Mouse (Mus musculus) limb, embryonic 11.5 days (tissue): ENCODE measurements around the gene Capn12. TPM values are rescaled to one million over a fixed set of nuclear protein-coding genes. Genes with fewer than 3 reads are reported as not detected.

Experiments
- ATAC-seq: fragments of 200-750 bp; cut with Nextera tagmentation; 2 replicates; pipeline ENCODE4 v1.8.0; 2017; ENCODE audit warnings: low read depth; ENCODE audit not compliant: insufficient number of reproducible peaks, low FRiP score, low TSS enrichment
- DNase-seq: peaks from one replicate; pipeline ENCODE4 v3.0.0-alpha.2; 2015; ENCODE audit warnings: low spot score
- H3K27ac ChIP-seq: fragments of 300-500 bp; sonication (generic); replicated peaks from 2 replicates; pipeline ENCODE4 v1.5.1; 2014; ENCODE audit warnings: low read depth, mild to moderate bottlenecking, low read length
- H3K27me3 ChIP-seq: fragments of 300-500 bp; sonication (generic); 2 replicates; pipeline ENCODE4 v1.6.1; 2014; ENCODE audit warnings: mild to moderate bottlenecking, low read length, mixed read lengths; ENCODE audit not compliant: control insufficient read depth, insufficient read depth
- H3K36me3 ChIP-seq: fragments of 300-500 bp; sonication (generic); 2 replicates; pipeline ENCODE4 v1.6.1; 2014; ENCODE audit warnings: mild to moderate bottlenecking, low read length, moderate library complexity, mixed read lengths; ENCODE audit not compliant: control insufficient read depth, insufficient read depth
- H3K4me1 ChIP-seq: fragments of 300-500 bp; sonication (generic); 2 replicates; pipeline ENCODE4 v1.6.1; 2014; ENCODE audit warnings: low read length, mixed read lengths; ENCODE audit not compliant: control insufficient read depth, insufficient read depth
- H3K4me2 ChIP-seq: fragments of 300-500 bp; sonication (generic); 2 replicates; pipeline ENCODE4 v1.6.1; 2014; ENCODE audit warnings: low read depth, mild to moderate bottlenecking, moderate library complexity; ENCODE audit not compliant: severe bottlenecking
- H3K4me3 ChIP-seq: fragments of 300-500 bp; sonication (generic); 2 replicates; pipeline ENCODE4 v1.5.1; 2014; ENCODE audit warnings: low read depth, low read length
- H3K9ac ChIP-seq: fragments of 300-500 bp; sonication (generic); 2 replicates; pipeline ENCODE4 v1.6.1; 2014; ENCODE audit warnings: mild to moderate bottlenecking, low read length
- H3K9me3 ChIP-seq: fragments of 300-500 bp; sonication (generic); 2 replicates; pipeline ENCODE4 v1.6.1; 2016; ENCODE audit warnings: low read length; ENCODE audit not compliant: control insufficient read depth
- WGBS: fragments of 180-500 bp; shearing (Covaris S2); extraction: QIAGEN DNeasy Blood & Tissue Kit; methylation state at CpG from one replicate; pipeline ENCODE4 v1.1.7; 2014; 5-methylcytosine and 5-hydroxymethylcytosine counted together
- polyA plus RNA-seq: library from polyadenylated mRNA; unstranded; fragments of >200 nt; fragmentation: Nextera tagmentation; extraction: Ambion mirVana; gene quantifications from 2 replicates; pipeline ENCODE4 v1.2.1, GENCODE M21; 2014

Capn12 gene
- polyA plus RNA-seq, 1 experiment from 2014 or later, result 0.59 TPM

DNA sequence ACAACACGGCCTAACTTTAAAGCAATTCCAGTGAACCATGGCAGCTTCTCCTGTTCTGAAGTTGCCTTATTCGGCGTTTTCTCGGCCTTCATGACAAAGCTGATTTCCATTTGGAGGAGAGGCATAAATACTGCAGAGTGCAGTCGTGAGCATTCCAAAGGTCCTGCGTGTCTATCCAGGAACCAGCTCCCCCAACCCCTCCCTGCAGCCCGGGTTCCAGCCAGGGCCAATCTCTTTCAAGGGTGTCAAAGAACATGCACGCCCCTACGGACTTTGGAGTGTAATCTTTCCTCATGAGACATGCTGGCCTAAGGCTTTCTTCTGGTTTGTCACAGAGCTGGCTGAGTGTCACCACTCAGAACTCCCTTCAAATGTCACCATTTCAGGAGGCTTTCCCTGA is 44.1 kb downstream of the Capn12 start:
- Histone ChIP-seq H3K4me3 (no peak overlapping the region), H3K9me3 (no peaks in the 10 kb centered on the region), H3K4me2 (no peak overlapping the region), H3K27ac (peak overlapping the region; percentile 93), H3K27me3 (no peaks in the 10 kb centered on the region), H3K9ac (no peak overlapping the region), H3K36me3 (0 out of 2 replicates have a peak, but pooled peaks cover 3% of the 10 kb centered on the region), H3K4me1 (peaks cover 43% of the 10 kb centered on the region)
- DNase-seq (peak; percentile 55), ATAC-seq (no peak)
- 42% methylated on average over 9 of the region's 9 CpGs for WGBS

- WGBS, result 81% methylated on average over 2 of the region's 2 CpGs
- ATAC-seq, result no peak
- H3K4me1 ChIP-seq, result peaks cover 48% of the 10 kb centered on the region
- no peak for DNase-seq
- H3K36me3 ChIP-seq, result 0 out of 2 replicates have a peak, but pooled peaks cover 3% of the 10 kb centered on the region
- H3K4me3 ChIP-seq, result no peak overlapping the region
- H3K9me3 ChIP-seq, result no peaks in the 10 kb centered on the region
- H3K27me3 ChIP-seq, result no peaks in the 10 kb centered on the region
- H3K4me2 ChIP-seq, result no peak overlapping the region
- H3K27ac ChIP-seq, result no peak overlapping the region
- no peak overlapping the region for H3K9ac ChIP-seq
These were observed 45.0 kb downstream of the Capn12 start for GRCm38 (mm10) chr7:28926172-28926571.

DNA sequence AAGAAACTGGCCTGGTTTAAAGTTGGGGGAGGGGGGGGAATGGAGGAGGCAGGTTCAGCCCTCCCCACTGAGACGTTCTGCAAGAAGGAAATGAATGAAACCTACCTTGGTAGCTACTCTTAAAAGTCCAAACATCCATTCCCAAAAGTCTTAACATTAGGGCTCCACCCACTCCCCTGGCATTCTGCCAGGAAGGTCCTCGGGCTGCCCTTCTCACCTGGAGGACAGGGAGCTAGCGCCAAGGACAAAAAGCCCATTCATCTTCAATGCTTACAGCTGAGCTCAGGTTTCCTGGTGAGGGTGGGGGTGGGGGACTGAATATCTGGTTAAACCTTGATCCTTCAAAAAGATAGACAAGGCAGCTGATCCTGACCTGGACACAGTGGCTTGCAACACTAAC is 48.2 kb downstream of the Capn12 start:
- Histone ChIP-seq H3K4me3 (no peak overlapping the region), H3K9me3 (no peaks in the 10 kb centered on the region), H3K4me2 (0 out of 2 replicates have a peak overlapping the region, but pooled peaks have one; percentile 1), H3K9ac (no peak overlapping the region), H3K27ac (peak overlapping the region; percentile 15), H3K36me3 (no peaks in the 10 kb centered on the region), H3K4me1 (peaks cover 32% of the 10 kb centered on the region), H3K27me3 (no peaks in the 10 kb centered on the region)
- 53% methylated on average over 3 of the region's 3 CpGs for WGBS
- DNase-seq (peak; percentile 32), ATAC-seq (no peak)

DNA sequence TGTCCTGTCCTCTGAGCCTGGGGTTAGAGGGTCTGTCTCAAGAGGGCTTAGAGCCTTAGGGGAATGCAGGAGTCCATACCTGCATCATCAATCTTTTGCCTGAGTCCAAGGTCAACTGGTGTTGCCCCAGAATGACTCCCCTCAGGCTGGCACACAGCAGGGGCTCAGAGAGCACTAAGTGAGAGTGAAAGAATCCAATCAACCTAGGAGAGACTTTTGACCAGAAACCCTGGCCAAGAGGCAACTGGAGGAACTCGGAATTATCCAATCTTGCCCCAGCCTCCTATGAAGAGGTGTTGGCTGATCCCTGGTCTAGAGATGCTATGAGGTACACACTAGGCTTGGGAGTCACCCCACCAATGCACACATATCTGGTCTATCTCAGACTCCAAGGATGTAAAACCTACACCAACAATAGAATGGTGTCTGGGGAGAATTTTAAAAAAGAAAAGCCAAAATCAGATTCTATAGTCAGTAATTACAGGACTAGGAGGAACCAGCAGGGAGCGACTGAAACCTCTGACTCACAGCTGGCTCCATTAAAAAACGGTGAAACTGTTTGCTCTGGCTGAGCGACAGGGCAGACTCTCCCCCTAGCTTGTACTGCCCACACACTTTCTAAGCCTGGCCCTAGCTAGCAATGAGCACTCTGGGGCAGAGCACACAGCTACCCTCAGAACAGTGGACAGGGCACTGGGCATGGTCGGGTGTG is 49.3 kb downstream of the Capn12 start:
- H3K9ac ChIP-seq, result no peak overlapping the region
- DNase-seq, result no peak

DNA sequence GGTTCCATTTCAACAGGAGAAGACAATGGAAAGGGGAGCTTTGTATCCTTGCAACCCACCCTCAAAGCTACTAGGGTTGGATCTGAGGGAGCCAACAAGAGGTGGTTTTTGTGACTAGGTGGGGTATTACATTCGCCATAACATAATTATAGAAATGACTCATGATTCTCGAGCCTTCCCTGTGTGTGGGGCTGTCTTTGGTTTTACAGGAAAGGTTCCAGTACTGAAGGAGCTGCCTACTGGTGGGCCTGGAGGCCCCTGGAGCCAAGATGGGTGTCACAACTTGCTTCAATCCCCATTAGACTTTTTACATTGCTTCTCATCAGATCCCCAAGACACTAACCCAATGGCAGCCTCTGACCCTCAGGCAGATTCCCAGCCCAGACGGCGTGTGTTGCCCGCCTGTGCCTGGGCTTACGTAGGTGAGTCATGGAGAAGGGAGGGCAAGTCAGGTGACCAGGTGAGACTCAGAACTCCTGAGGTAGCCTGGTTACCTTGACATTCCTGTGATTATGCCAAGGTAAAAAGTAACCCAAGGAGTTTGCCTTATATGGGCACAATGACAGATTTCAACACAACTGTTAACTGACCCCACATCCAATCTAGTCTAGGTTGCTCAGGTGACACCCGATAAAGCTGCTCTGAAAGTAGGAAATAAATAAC is 49.9 kb downstream of the Capn12 start:
- H3K9me3 ChIP-seq, result no peaks in the 10 kb centered on the region
- ATAC-seq, result no peak
- no peak for DNase-seq
- no peak overlapping the region for H3K4me2 ChIP-seq
- H3K4me3 ChIP-seq, result no peak overlapping the region
- no peak overlapping the region for H3K9ac ChIP-seq
- H3K4me1 ChIP-seq, result peaks cover 18% of the 10 kb centered on the region
- H3K27ac ChIP-seq, result 0 out of 2 replicates have a peak overlapping the region, but pooled peaks have one; percentile 36
- WGBS, result 91% methylated on average over 7 of the region's 7 CpGs
- no peaks in the 10 kb centered on the region for H3K27me3 ChIP-seq
- no peaks in the 10 kb centered on the region for H3K36me3 ChIP-seq

More for the DNA sequence above, 49.3 kb downstream of the Capn12 start:
- Histone ChIP-seq H3K4me2 (no peak overlapping the region), H3K4me3 (no peak overlapping the region), H3K27me3 (no peaks in the 10 kb centered on the region), H3K27ac (peak overlapping the region; percentile 36; the same call in 1 of the 2 replicates), H3K9me3 (no peaks in the 10 kb centered on the region), H3K4me1 (peaks cover 21% of the 10 kb centered on the region), H3K36me3 (no peaks in the 10 kb centered on the region)
- ATAC-seq, result no peak
- 56% methylated on average over 5 of the region's 5 CpGs for WGBS

GRCm38 (mm10) chr7:28931695-28932039 is 50.4 kb downstream of the Capn12 start:
- DNase-seq, result no peak
- no peaks in the 10 kb centered on the region for H3K27me3 ChIP-seq
- peaks cover 18% of the 10 kb centered on the region for H3K4me1 ChIP-seq
- H3K4me2 ChIP-seq, result no peak overlapping the region
- H3K36me3 ChIP-seq, result no peaks in the 10 kb centered on the region
- H3K9me3 ChIP-seq, result no peaks in the 10 kb centered on the region
- H3K27ac ChIP-seq, result no peak overlapping the region
- 84% methylated on average over 4 of the region's 4 CpGs for WGBS
- ATAC-seq, result no peak
- no peak overlapping the region for H3K9ac ChIP-seq
- no peak overlapping the region for H3K4me3 ChIP-seq

- Histone ChIP-seq H3K9me3 (no peaks in the 10 kb centered on the region), H3K27ac (no peak overlapping the region), H3K36me3 (no peaks in the 10 kb centered on the region)
These were observed 51.3 kb downstream of the Capn12 start for GRCm38 (mm10) chr7:28932421-28933041.

GRCm38 (mm10) chr7:28933825-28934224 is 52.6 kb downstream of the Capn12 start:
- H3K9me3 ChIP-seq, result no peaks in the 10 kb centered on the region
- H3K9ac ChIP-seq, result no peak overlapping the region
- H3K4me2 ChIP-seq, result no peak overlapping the region
- ATAC-seq (no peak), DNase-seq (no peak)
- no peaks in the 10 kb centered on the region for H3K36me3 ChIP-seq
- no peak overlapping the region for H3K4me3 ChIP-seq
- WGBS, result 93% methylated on average over 2 of the region's 2 CpGs
- H3K27me3 ChIP-seq, result no peaks in the 10 kb centered on the region
- no peak overlapping the region for H3K27ac ChIP-seq
- H3K4me1 ChIP-seq, result peaks cover 20% of the 10 kb centered on the region

More at GRCm38 (mm10) chr7:28932421-28933041, 51.3 kb downstream of the Capn12 start:
- DNase-seq (no peak), ATAC-seq (no peak)
- no peak overlapping the region for H3K4me2 ChIP-seq
- 73% methylated on average over 6 of the region's 6 CpGs for WGBS
- peaks cover 20% of the 10 kb centered on the region for H3K4me1 ChIP-seq
- no peaks in the 10 kb centered on the region for H3K27me3 ChIP-seq
- no peak overlapping the region for H3K4me3 ChIP-seq
- H3K9ac ChIP-seq, result no peak overlapping the region
